Mouse (Mus musculus) heart, adult 11 months (tissue): ENCODE data around the gene Olfr649.

Source experiments
- DNase-seq: peaks from one replicate; pipeline ENCODE4 v3.0.0; 2022

Gene Olfr649

GRCm38 (mm10) chr7:104195885-104196284, at the start of gene Olfr649:
Gene Olfr649, minus strand, starts transcription at chr7:104195985.
- no peak for DNase-seq

- DNase-seq, result peak; percentile 98
Observed at GRCm38 (mm10) chr7:104244287-104245181, 48.7 kb upstream of the Olfr649 start, which contains the start of gene Trim34a. Gene Trim34a, plus strand, starts transcription at chr7:104244457.

GRCm38 (mm10) chr7:104243616-104244015, 47.8 kb upstream of the Olfr649 start:
- DNase-seq, result peak; percentile 56

GRCm38 (mm10) chr7:104240857-104241256, 45.1 kb upstream of the Olfr649 start:
- DNase-seq, result peak; percentile 7

- DNase-seq, result peak; percentile 82
Observed at GRCm38 (mm10) chr7:104231203-104231602, 35.4 kb upstream of the Olfr649 start.

GRCm38 (mm10) chr7:104218701-104219569, 23.1 kb upstream of the Olfr649 start, which contains the start of gene Trim6:
Gene Trim6, plus strand, starts transcription at chr7:104218793.
- DNase-seq, result peak; percentile 98

GRCm38 (mm10) chr7:104217881-104218280, 22.1 kb upstream of the Olfr649 start:
- peak; percentile 34 for DNase-seq

GRCm38 (mm10) chr7:104216011-104216535, 20.3 kb upstream of the Olfr649 start:
- DNase-seq, result peak; percentile 27

- peak; percentile 55 for DNase-seq
Observed at GRCm38 (mm10) chr7:104206197-104206596, 10.4 kb upstream of the Olfr649 start.

GRCm38 (mm10) chr7:104199822-104200221, 4.0 kb upstream of the Olfr649 start:
- peak; percentile 93 for DNase-seq

- DNase-seq, result no peak
Observed at GRCm38 (mm10) chr7:104191275-104191674, 4.5 kb downstream of the Olfr649 start.

GRCm38 (mm10) chr7:104183292-104183691, 12.5 kb downstream of the Olfr649 start, which contains the start of gene Olfr648:
Gene Olfr648, minus strand, starts transcription at chr7:104183392.
- DNase-seq, result no peak

GRCm38 (mm10) chr7:104179074-104179473, 16.7 kb downstream of the Olfr649 start:
- no peak for DNase-seq

GRCm38 (mm10) chr7:104178422-104179054, 17.2 kb downstream of the Olfr649 start:
- DNase-seq, result no peak

GRCm38 (mm10) chr7:104175085-104175484, 20.7 kb downstream of the Olfr649 start:
- DNase-seq, result no peak

- DNase-seq, result no peak
Observed at GRCm38 (mm10) chr7:104169634-104170204, 26.1 kb downstream of the Olfr649 start.

- no peak for DNase-seq
Observed at GRCm38 (mm10) chr7:104167105-104167504, 28.7 kb downstream of the Olfr649 start.

GRCm38 (mm10) chr7:104150456-104150855, 45.3 kb downstream of the Olfr649 start, which contains the start of gene Ubqlnl:
Gene Ubqlnl, minus strand, starts transcription at chr7:104150556.
- no peak for DNase-seq

- DNase-seq, result no peak
Observed at GRCm38 (mm10) chr7:104143179-104143578, 52.6 kb downstream of the Olfr649 start, which contains the start of gene Ubqln3. Gene Ubqln3, minus strand, starts transcription at chr7:104143279.
